Mouse (Mus musculus): ENCODE measurements around the gene Olfr1116.
"Not testable (repeated sequence)": the region's sequence is repeated elsewhere in the genome, so short reads cannot be mapped to it uniquely, and the experiment has no call there.

Olfr1116 gene

DNA sequence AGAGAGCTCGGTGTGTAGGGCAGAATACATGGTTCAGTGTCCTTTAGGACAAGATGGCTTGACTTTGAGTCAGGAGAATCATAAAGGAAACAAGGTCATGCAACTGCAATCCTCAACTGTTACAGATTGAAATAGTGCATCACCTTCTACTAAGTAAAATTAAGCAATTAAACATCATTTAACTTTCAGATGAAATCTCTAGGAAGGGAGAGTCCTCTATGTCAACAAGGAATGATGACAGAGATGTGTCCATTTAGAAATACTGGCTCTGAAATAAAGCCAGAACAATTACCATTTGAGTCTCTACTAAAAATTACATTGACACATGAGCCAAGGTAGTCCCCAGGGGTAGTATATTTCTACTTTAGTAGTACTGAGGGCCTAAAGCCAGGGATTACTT is at the start of gene Olfr1116:
TSS of gene Olfr1116 (plus strand) at position 301 of the 400 bp plus-strand sequence.
- no peak for DNase-seq (ENCODE audit: low spot score)

DNA sequence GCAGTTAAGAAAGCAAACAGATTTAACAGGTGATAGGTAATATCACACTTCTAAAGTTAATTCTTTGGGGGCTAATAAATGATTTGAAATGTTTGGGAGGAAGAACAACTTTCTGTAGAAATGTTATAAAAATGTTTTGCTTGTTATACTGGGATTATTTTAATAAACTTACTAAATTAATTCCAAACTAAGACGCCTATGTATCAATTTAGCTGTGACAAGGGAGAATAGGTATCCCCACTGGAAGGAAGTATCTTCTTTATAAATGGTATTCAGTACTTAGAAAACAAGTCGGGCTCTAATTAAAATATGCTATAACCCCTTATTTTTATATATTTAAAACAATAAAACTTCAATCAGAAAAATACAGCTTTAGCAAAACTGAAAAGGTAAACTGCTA is 19.6 kb upstream of the Olfr1116 start, which contains the start of gene Olfr1115:
TSS of gene Olfr1115 (plus strand) at position 301 of the 400 bp plus-strand sequence.
- no peak for DNase-seq (ENCODE audit: low spot score)

DNA sequence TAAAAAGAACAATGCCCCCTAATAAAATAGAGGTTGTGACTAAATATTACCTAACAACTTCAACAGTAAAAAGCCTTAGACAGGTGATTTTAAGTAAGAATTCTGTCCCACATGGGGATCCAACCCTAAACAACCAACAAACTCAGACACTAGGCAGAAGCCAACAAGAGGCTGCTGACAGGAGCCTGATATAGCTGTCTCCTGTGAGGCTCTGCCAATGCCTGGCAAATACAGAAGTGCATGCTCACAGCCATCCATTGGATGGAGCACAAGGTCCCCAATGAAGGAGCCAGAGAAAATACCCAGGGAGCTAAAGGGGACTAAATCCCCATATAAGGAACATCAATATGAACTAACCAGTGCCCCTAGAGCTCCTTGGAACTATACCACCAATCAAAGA is 26.6 kb downstream of the Olfr1116 start:
- not testable (repeated sequence) for DNase-seq (ENCODE audit: low spot score)

DNA sequence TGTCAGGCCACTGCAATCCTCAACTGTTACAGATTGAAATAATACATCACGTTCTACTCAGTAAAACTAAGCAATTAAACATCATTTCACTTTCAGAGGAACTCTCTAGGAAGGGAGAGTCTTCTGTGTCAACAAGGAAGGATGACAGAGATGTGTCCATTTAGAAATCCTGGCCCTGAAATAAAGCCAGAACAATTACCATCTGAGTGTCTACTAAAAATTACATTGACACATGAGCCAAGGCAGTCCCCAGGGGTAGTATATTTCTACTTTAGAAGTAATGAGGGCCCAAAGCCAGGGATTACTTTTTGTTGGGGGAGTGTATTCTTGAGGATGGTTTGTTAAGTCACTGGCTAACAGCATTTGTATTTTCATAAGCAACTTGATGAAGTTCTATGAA is 39.9 kb downstream of the Olfr1116 start, which contains the start of gene Olfr1118:
TSS of gene Olfr1118 (plus strand) at position 301 of the 400 bp plus-strand sequence.
- no peak for DNase-seq (ENCODE audit: low spot score)

All from layer of hippocampus, adult 11-12 months (tissue).